Mouse (Mus musculus) ES-Bruce4 (cell line): ENCODE data around the gene Dlg1.

Experiments
- CTCF ChIP-seq: IDR thresholded peaks from one replicate; pipeline ENCODE4 v1.8.1; 2011; ENCODE audit warnings: low read depth, low read length
- POLR2A ChIP-seq: IDR thresholded peaks from one replicate; pipeline ENCODE4 v1.8.1; 2011; ENCODE audit warnings: low read length; ENCODE audit not compliant: insufficient read depth

DNA sequence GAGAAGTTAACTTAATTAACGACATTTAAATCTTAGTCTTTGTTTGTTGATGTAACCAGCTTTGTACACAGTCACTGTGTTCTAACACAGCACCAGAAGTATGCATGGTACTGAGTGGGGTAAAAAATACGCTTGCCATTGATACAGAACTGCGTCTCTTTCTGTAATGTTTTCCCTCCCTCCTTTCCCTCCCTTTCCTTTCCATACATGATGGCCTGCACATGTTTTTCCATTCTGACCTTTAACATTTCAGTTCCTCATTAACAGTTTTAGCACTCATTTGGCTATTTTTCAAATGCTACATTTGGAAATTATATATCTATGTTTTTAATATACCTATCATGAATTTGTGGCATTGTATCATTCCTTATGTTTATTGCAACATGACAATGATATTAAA lies 181.0 kb downstream of the Dlg1 start:
- TF ChIP-seq POLR2A (no peak), CTCF (no peak)
